In the genomic region with DNA sequence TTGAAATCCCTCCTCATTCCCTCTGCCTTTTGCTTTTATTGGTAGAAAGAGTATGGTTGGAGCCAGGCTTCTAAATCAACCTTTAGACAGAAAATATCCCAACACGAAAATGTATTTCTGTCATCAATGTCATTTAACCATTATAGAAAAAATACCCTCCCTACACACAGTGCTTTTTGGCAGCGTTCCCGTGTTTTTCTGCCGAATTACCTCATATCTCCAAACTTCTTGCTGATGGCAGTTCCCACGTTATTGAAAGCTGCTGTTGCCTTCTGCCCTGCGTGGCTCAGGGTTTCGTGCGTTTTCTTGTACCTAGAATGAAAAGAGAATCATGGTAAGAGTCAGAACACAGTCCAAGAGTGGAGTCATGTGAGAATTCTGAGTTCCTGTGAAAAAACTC, we compare ENCODE assay signal across 27 mouse cellular contexts. TPM values are rescaled to one million over a fixed set of nuclear protein-coding genes. Genes with fewer than 3 reads are reported as not detected.
A peak's percentile ranks its signal among the peaks of the same experiment; 100 is the strongest.
DNase-seq lines count a peak whose midpoint lies in the region; ATAC-seq and TF ChIP-seq lines count a peak whose summit lies in the region.
"Had no signal": no experiment of that assay in that cellular context is flagged by ENCODE, and none has a peak within 500 bp of the region (broad histone marks: within the 10 kb centered on the region; RNA-seq: fewer than 3 reads in every experiment).

No protein-coding gene starts in this region.

- no peak overlapping the region for H3K4me2 ChIP-seq in embryonic facial prominence, embryonic 14.5 days (ENCODE audit: low read depth, low read length)
- H3K4me2 ChIP-seq in limb, embryonic 14.5 days (replicated peaks; ENCODE audit: low read depth, low read length, severe bottlenecking) = no peak overlapping the region
- H3K4me2 ChIP-seq: heart, embryonic 12.5 days; hindbrain, embryonic 14.5 days; limb, embryonic 15.5 days; liver, embryonic 13.5 days had no signal

- 66% methylated on average over 8 of the region's 8 CpGs for WGBS in embryonic facial prominence, embryonic 14.5 days
- 95% methylated on average over 8 of the region's 8 CpGs for WGBS in embryonic facial prominence, embryonic 10.5 days
- WGBS in limb, embryonic 14.5 days = 70% methylated on average over 8 of the region's 8 CpGs
- WGBS in limb, embryonic 10.5 days = 94% methylated on average over 8 of the region's 8 CpGs

- TF ChIP-seq POLR2A in limb, embryonic 14.5 days (IDR thresholded peaks at IDR 0.05; ENCODE audit: borderline replicate concordance, extremely low read depth, insufficient read depth, insufficient read length) = no peak

- no peaks in the 10 kb centered on the region for H3K27me3 ChIP-seq in embryonic facial prominence, embryonic 14.5 days (replicated peaks; ENCODE audit: control insufficient read depth, insufficient read depth, low read length)
- no peaks in the 10 kb centered on the region for H3K27me3 ChIP-seq in embryonic facial prominence, embryonic 10.5 days (replicated peaks; ENCODE audit: low read depth, poor library complexity, severe bottlenecking)
- no peaks in the 10 kb centered on the region for H3K27me3 ChIP-seq in limb, embryonic 14.5 days (ENCODE audit: control insufficient read depth, insufficient read depth, low read length)
- H3K27me3 ChIP-seq in limb, embryonic 10.5 days (ENCODE audit: low read depth, poor library complexity, severe bottlenecking) = no peaks in the 10 kb centered on the region
- H3K27me3 ChIP-seq: heart, embryonic 12.5 days; limb, embryonic 15.5 days; liver, embryonic 13.5 days had no signal

- ATAC-seq in embryonic facial prominence, embryonic 14.5 days (ENCODE audit: low read depth) = no peak
- ATAC-seq in limb, embryonic 14.5 days (ENCODE audit: low FRiP score, low read depth) = no peak
- no peak for ATAC-seq in frontal cortex, adult (ENCODE audit: low TSS enrichment)
- ATAC-seq: activated CD4-positive, CD25-positive, alpha-beta regulatory T cell, adult 4 months; forebrain, embryonic 14.5 days had no signal

- no peak overlapping the region for H3K4me3 ChIP-seq in embryonic facial prominence, embryonic 14.5 days (ENCODE audit: low read depth, low read length)
- H3K4me3 ChIP-seq in embryonic facial prominence, embryonic 10.5 days = no peak overlapping the region
- no peak overlapping the region for H3K4me3 ChIP-seq in limb, embryonic 14.5 days (replicated peaks; ENCODE audit: low read length)
- H3K4me3 ChIP-seq in limb, embryonic 10.5 days = no peak overlapping the region
- H3K4me3 ChIP-seq: heart, embryonic 12.5 days; limb, embryonic 15.5 days; liver, embryonic 13.5 days had no signal

- H3K9me3 ChIP-seq in embryonic facial prominence, embryonic 14.5 days (ENCODE audit: control insufficient read depth, low read length) = no peaks in the 10 kb centered on the region
- no peaks in the 10 kb centered on the region for H3K9me3 ChIP-seq in embryonic facial prominence, embryonic 10.5 days
- H3K9me3 ChIP-seq in limb, embryonic 14.5 days (ENCODE audit: control insufficient read depth, low read length) = no peaks in the 10 kb centered on the region
- H3K9me3 ChIP-seq in limb, embryonic 10.5 days (replicated peaks) = no peaks in the 10 kb centered on the region
- H3K9me3 ChIP-seq: heart, embryonic 12.5 days; limb, embryonic 15.5 days; liver, embryonic 13.5 days had no signal

- no peak overlapping the region for H3K9ac ChIP-seq in embryonic facial prominence, embryonic 14.5 days (ENCODE audit: low read depth, low read length)
- no peak overlapping the region for H3K9ac ChIP-seq in limb, embryonic 14.5 days (ENCODE audit: low read depth, low read length, severe bottlenecking)
- H3K9ac ChIP-seq: heart, embryonic 12.5 days; hindbrain, embryonic 14.5 days; limb, embryonic 15.5 days; liver, embryonic 13.5 days had no signal

- H3K4me1 ChIP-seq in embryonic facial prominence, embryonic 14.5 days (ENCODE audit: control insufficient read depth, insufficient read depth, low read length) = no peaks in the 10 kb centered on the region
- H3K4me1 ChIP-seq in embryonic facial prominence, embryonic 10.5 days = no peaks in the 10 kb centered on the region
- H3K4me1 ChIP-seq in limb, embryonic 14.5 days (ENCODE audit: control insufficient read depth, insufficient read depth, low read length) = no peaks in the 10 kb centered on the region
- H3K4me1 ChIP-seq in limb, embryonic 10.5 days = no peaks in the 10 kb centered on the region
- H3K4me1 ChIP-seq: heart, embryonic 12.5 days; limb, embryonic 15.5 days; liver, embryonic 13.5 days had no signal

- DNase-seq in embryonic facial prominence, embryonic 14.5 days (ENCODE audit: low spot score) = peak; percentile 60
- DNase-seq in embryonic facial prominence, embryonic 10.5 days (ENCODE audit: low spot score) = no peak
- peak; percentile 53 for DNase-seq in limb, embryonic 14.5 days (ENCODE audit: low spot score)
- no peak for DNase-seq in limb, embryonic 10.5 days (ENCODE audit: low spot score)
- DNase-seq in NIH3T3 (ENCODE audit: low read depth) = peak; percentile 20
- DNase-seq in adrenal gland, postnatal 10 days = peak; percentile 59
- DNase-seq in gastrocnemius, postnatal 10 days = no peak
- DNase-seq: B cell, adult 2 months; cerebellum, adult 2 months; cerebellum, postnatal 25 days; gastrocnemius, postnatal 36 days; heart, adult 18-20 months; kidney, adult 2 months; layer of hippocampus, adult 9-11 months; liver, embryonic 13.5 days; lung, adult 18-20 months; lung, postnatal 14 days; midbrain, embryonic 14.5 days; retina, postnatal 1 day; thymus, postnatal 4 days had no signal

- no peak overlapping the region for H3K27ac ChIP-seq in embryonic facial prominence, embryonic 14.5 days (replicated peaks; ENCODE audit: low read depth, low read length)
- no peak overlapping the region for H3K27ac ChIP-seq in embryonic facial prominence, embryonic 10.5 days (replicated peaks)
- H3K27ac ChIP-seq in limb, embryonic 14.5 days (replicated peaks; ENCODE audit: low read depth, low read length) = no peak overlapping the region
- no peak overlapping the region for H3K27ac ChIP-seq in limb, embryonic 10.5 days
- H3K27ac ChIP-seq: hindbrain, embryonic 14.5 days; kidney, postnatal 0 days; limb, embryonic 15.5 days; liver, embryonic 13.5 days had no signal

- no peaks in the 10 kb centered on the region for H3K36me3 ChIP-seq in embryonic facial prominence, embryonic 14.5 days (ENCODE audit: control insufficient read depth, insufficient read depth, low read length)
- no peaks in the 10 kb centered on the region for H3K36me3 ChIP-seq in embryonic facial prominence, embryonic 10.5 days (replicated peaks)
- H3K36me3 ChIP-seq in limb, embryonic 14.5 days (ENCODE audit: control insufficient read depth, insufficient read depth, low read length) = no peaks in the 10 kb centered on the region
- H3K36me3 ChIP-seq in limb, embryonic 10.5 days = no peaks in the 10 kb centered on the region
- H3K36me3 ChIP-seq: heart, embryonic 12.5 days; limb, embryonic 15.5 days; liver, embryonic 13.5 days had no signal

RNA-seq across cellular contexts. Expression of a gene that starts 33.2 kb away (rescaled TPM):
- 60.2 and 66.6 TPM in 2 replicates for polyA plus RNA-seq in embryonic facial prominence, embryonic 14.5 days (2014; fragmentation: Nextera tagmentation; extraction: Ambion mirVana)
- 94.9 and 97.4 TPM in 2 replicates for polyA plus RNA-seq in embryonic facial prominence, embryonic 10.5 days (2016; fragmentation: Nextera tagmentation; extraction: Ambion mirVana)
- 27.2 and 34.4 TPM in 2 replicates for polyA plus RNA-seq in limb, embryonic 14.5 days (2012; rRNA removed)
- polyA plus RNA-seq in limb, embryonic 14.5 days (2014; fragmentation: Nextera tagmentation; extraction: Ambion mirVana) = 69.0 and 76.9 TPM in 2 replicates
- polyA plus RNA-seq in limb, embryonic 10.5 days (2016; fragmentation: Nextera tagmentation; extraction: Ambion mirVana) = 104 and 108 TPM in 2 replicates
- total RNA-seq in adrenal gland, postnatal 10 days (2021) = 10 to 100 TPM; 36.8 to 45.7 TPM
- 10 to 100 TPM; 20.8 to 22.0 TPM for total RNA-seq in gastrocnemius, postnatal 10 days (2021)

Comparison
In these comparisons a context has a peak if more than half of its experiments do, and no peak if none do; other contexts are left out.
1. DNase-seq: peak in embryonic facial prominence, embryonic 14.5 days (single experiment), limb, embryonic 14.5 days (single experiment), NIH3T3 (single experiment) and adrenal gland, postnatal 10 days (single experiment); none in embryonic facial prominence, embryonic 10.5 days (single experiment), limb, embryonic 10.5 days (single experiment) and gastrocnemius, postnatal 10 days (single experiment).